Mouse (Mus musculus) heart, postnatal 0 days (tissue): Measurements from ENCODE around the gene Cars2. TPM values are rescaled to one million over a fixed set of nuclear protein-coding genes. Genes with fewer than 3 reads are reported as not detected.

ENCODE experiments used
- ATAC-seq: fragments of 200-750 bp; cut with Nextera tagmentation; 2 replicates; pipeline ENCODE4 v1.8.0; 2017; ENCODE audit warnings: low read depth, moderate number of reproducible peaks, moderate library complexity; ENCODE audit not compliant: insufficient read depth
- DNase-seq: peaks from one replicate; pipeline ENCODE4 v3.0.0-alpha.2; 2016; ENCODE audit warnings: low spot score
- H3K27ac ChIP-seq: fragments of 300-500 bp; sonication (generic); 2 replicates; pipeline ENCODE4 v1.5.1; 2014; ENCODE audit warnings: low read depth, mild to moderate bottlenecking
- H3K27me3 ChIP-seq: fragments of 300-500 bp; sonication (generic); 2 replicates; pipeline ENCODE4 v1.6.1; 2014; ENCODE audit warnings: low read length, mixed read lengths; ENCODE audit not compliant: control insufficient read depth, insufficient read depth
- H3K36me3 ChIP-seq: fragments of 300-500 bp; sonication (generic); replicated peaks from 2 replicates; pipeline ENCODE4 v1.6.1; 2014; ENCODE audit warnings: low read length, mixed read lengths; ENCODE audit not compliant: control insufficient read depth, insufficient read depth
- H3K4me1 ChIP-seq: fragments of 300-500 bp; sonication (generic); 2 replicates; pipeline ENCODE4 v1.6.1; 2014; ENCODE audit warnings: antibody characterized with exemption; ENCODE audit not compliant: control insufficient read depth, insufficient read depth
- H3K4me2 ChIP-seq: fragments of 300-500 bp; sonication (generic); 2 replicates; pipeline ENCODE4 v1.6.1; 2014; ENCODE audit warnings: low read depth, mild to moderate bottlenecking, low read length, moderate library complexity
- H3K4me3 ChIP-seq: fragments of 300-500 bp; sonication (generic); 2 replicates; pipeline ENCODE4 v1.5.1; 2014; ENCODE audit warnings: low read depth, low read length
- H3K9ac ChIP-seq: fragments of 300-500 bp; sonication (generic); replicated peaks from 2 replicates; pipeline ENCODE4 v1.6.1; 2014; ENCODE audit warnings: low read depth, low read length, mixed read lengths
- H3K9me3 ChIP-seq: fragments of 300-500 bp; sonication (generic); replicated peaks from 2 replicates; pipeline ENCODE4 v1.6.1; 2016; ENCODE audit warnings: low read length; ENCODE audit not compliant: control insufficient read depth
- CTCF ChIP-seq: IDR thresholded peaks from 2 replicates; pipeline ENCODE4 v1.5.1; 2016; ENCODE audit warnings: antibody characterized with exemption, control low read depth, low read depth
- EP300 ChIP-seq: IDR thresholded peaks from 2 replicates; pipeline ENCODE4 v1.6.1; 2016; ENCODE audit warnings: antibody characterized with exemption, low read depth
- WGBS: fragments of 180-500 bp; shearing (Covaris S2); extraction: QIAGEN DNeasy Blood & Tissue Kit; methylation state at CpG from one replicate; pipeline ENCODE4 v1.1.7; 2014; 5-methylcytosine and 5-hydroxymethylcytosine counted together
- polyA plus RNA-seq: library from polyadenylated mRNA; unstranded; fragments of >200 nt; fragmentation: Nextera tagmentation; extraction: Ambion mirVana; gene quantifications from 2 replicates; pipeline ENCODE4 v1.2.1, GENCODE M21; 2015
- total RNA-seq: library from RNA; depleted of rRNA; stranded (reverse); fragments of >200 nt; gene quantifications from 2 replicates; pipeline ENCODE4 v1.2.3, GENCODE M21; 2014; ENCODE audit warnings: low replicate concordance

The Cars2 gene
- total and polyA plus RNA-seq, 2 experiments from 2014 or later = 21.2 to 40.1 TPM

GRCm38 (mm10) chr8:11530849-11531248, 19.7 kb downstream of the Cars2 start:
- no peak overlapping the region for H3K9ac ChIP-seq
- H3K27me3 ChIP-seq = no peaks in the 10 kb centered on the region
- no peak overlapping the region for H3K27ac ChIP-seq
- H3K4me3 ChIP-seq = no peak overlapping the region
- no peak for ATAC-seq
- 74% methylated on average over 4 of the region's 4 CpGs for WGBS
- H3K9me3 ChIP-seq = no peaks in the 10 kb centered on the region
- TF ChIP-seq EP300 (no peak), CTCF (no peak)
- peaks cover 39% of the 10 kb centered on the region for H3K36me3 ChIP-seq
- H3K4me2 ChIP-seq = no peak overlapping the region
- DNase-seq = no peak
- H3K4me1 ChIP-seq = no peaks in the 10 kb centered on the region

GRCm38 (mm10) chr8:11530155-11530770, 20.3 kb downstream of the Cars2 start:
- no peak for DNase-seq
- no peak for TF ChIP-seq EP300
- no peak for TF ChIP-seq CTCF
- Histone ChIP-seq H3K9me3 (no peaks in the 10 kb centered on the region), H3K4me1 (no peaks in the 10 kb centered on the region), H3K9ac (no peak overlapping the region), H3K4me2 (no peak overlapping the region), H3K36me3 (peaks cover 38% of the 10 kb centered on the region), H3K4me3 (no peak overlapping the region), H3K27me3 (no peaks in the 10 kb centered on the region), H3K27ac (no peak overlapping the region)
- 70% methylated on average over 18 of the region's 18 CpGs for WGBS
- no peak for ATAC-seq

- Histone ChIP-seq H3K4me2 (no peak overlapping the region), H3K27me3 (no peaks in the 10 kb centered on the region), H3K4me1 (no peaks in the 10 kb centered on the region), H3K9ac (no peak overlapping the region), H3K4me3 (no peak overlapping the region), H3K27ac (no peak overlapping the region), H3K36me3 (peaks cover 25% of the 10 kb centered on the region), H3K9me3 (no peaks in the 10 kb centered on the region)
- WGBS = 68% methylated on average over 3 of the region's 3 CpGs
- TF ChIP-seq CTCF = no peak
- TF ChIP-seq EP300 = no peak
- no peak for ATAC-seq
- no peak for DNase-seq
These were observed 27.3 kb downstream of the Cars2 start for GRCm38 (mm10) chr8:11523331-11523730.

- DNase-seq (no peak), ATAC-seq (no peak)
- H3K9ac ChIP-seq = no peak overlapping the region
- WGBS = 77% methylated on average over 11 of the region's 11 CpGs
- no peaks in the 10 kb centered on the region for H3K27me3 ChIP-seq
- no peaks in the 10 kb centered on the region for H3K9me3 ChIP-seq
- H3K27ac ChIP-seq = no peak overlapping the region
- H3K4me1 ChIP-seq = no peaks in the 10 kb centered on the region
- TF ChIP-seq EP300 (no peak), CTCF (no peak)
- no peak overlapping the region for H3K4me3 ChIP-seq
- H3K4me2 ChIP-seq = no peak overlapping the region
- H3K36me3 ChIP-seq = peaks cover 48% of the 10 kb centered on the region
These were observed 31.9 kb downstream of the Cars2 start for GRCm38 (mm10) chr8:11518676-11519075.

GRCm38 (mm10) chr8:11518056-11518396, 32.6 kb downstream of the Cars2 start:
- H3K4me3 ChIP-seq = no peak overlapping the region
- H3K4me1 ChIP-seq = no peaks in the 10 kb centered on the region
- WGBS = 76% methylated on average over 6 of the region's 6 CpGs
- no peaks in the 10 kb centered on the region for H3K27me3 ChIP-seq
- DNase-seq (no peak), ATAC-seq (no peak)
- no peak overlapping the region for H3K9ac ChIP-seq
- H3K9me3 ChIP-seq = no peaks in the 10 kb centered on the region
- H3K27ac ChIP-seq = no peak overlapping the region
- H3K36me3 ChIP-seq = peaks cover 54% of the 10 kb centered on the region
- H3K4me2 ChIP-seq = no peak overlapping the region
- TF ChIP-seq CTCF (no peak), EP300 (no peak)
